Mouse (Mus musculus) frontal cortex, adult (tissue): ENCODE measurements around the gene Map1s.

ENCODE experiments used
- ATAC-seq: cut with Nextera tagmentation; 2 replicates; pipeline ENCODE4 v1.9.2; 2017; ENCODE audit warnings: mild to moderate bottlenecking, moderate library complexity, mixed read lengths; ENCODE audit not compliant: low TSS enrichment

The Map1s gene

GRCm38 (mm10) chr8:70898661-70899198 is 7.0 kb upstream of the Map1s start:
- no peak for ATAC-seq

- ATAC-seq: no peak
Measured at GRCm38 (mm10) chr8:70899226-70899625, 6.5 kb upstream of the Map1s start.

- no peak for ATAC-seq
Measured at GRCm38 (mm10) chr8:70900872-70901387, 4.8 kb upstream of the Map1s start.

GRCm38 (mm10) chr8:70902211-70902610 is 3.5 kb upstream of the Map1s start:
- ATAC-seq: no peak

- ATAC-seq: no peak
Measured at GRCm38 (mm10) chr8:70903112-70903511, 2.6 kb upstream of the Map1s start.

GRCm38 (mm10) chr8:70903582-70903981 is 2.1 kb upstream of the Map1s start:
- no peak for ATAC-seq

- no peak for ATAC-seq
Measured at GRCm38 (mm10) chr8:70904532-70904931, 1.2 kb upstream of the Map1s start.

GRCm38 (mm10) chr8:70905463-70905830 is 285 bp upstream of the Map1s start:
- peak; percentile 18; the same call in 1 of the 2 replicates for ATAC-seq

GRCm38 (mm10) chr8:70907518-70907917 is 1.8 kb downstream of the Map1s start:
- no peak for ATAC-seq

GRCm38 (mm10) chr8:70911596-70911995 is 5.9 kb downstream of the Map1s start:
- ATAC-seq: no peak

GRCm38 (mm10) chr8:70912955-70913354 is 7.2 kb downstream of the Map1s start:
- ATAC-seq: no peak

GRCm38 (mm10) chr8:70913523-70913922 is 7.8 kb downstream of the Map1s start:
- ATAC-seq: no peak

GRCm38 (mm10) chr8:70914704-70915103 is 9.0 kb downstream of the Map1s start:
- ATAC-seq: no peak; the same call in 1 of the 2 replicates

- ATAC-seq: no peak
Measured at GRCm38 (mm10) chr8:70920049-70920922, 14.6 kb downstream of the Map1s start.

GRCm38 (mm10) chr8:70924151-70924550 is 18.4 kb downstream of the Map1s start:
- ATAC-seq: no peak

- no peak for ATAC-seq
Measured at GRCm38 (mm10) chr8:70925754-70926153, 20.0 kb downstream of the Map1s start.

GRCm38 (mm10) chr8:70926396-70926795 is 20.7 kb downstream of the Map1s start:
- ATAC-seq: peak; percentile 93

- ATAC-seq: no peak
Measured at GRCm38 (mm10) chr8:70928096-70928495, 22.4 kb downstream of the Map1s start.

- no peak for ATAC-seq
Measured at GRCm38 (mm10) chr8:70928778-70929322, 23.1 kb downstream of the Map1s start.

GRCm38 (mm10) chr8:70931731-70932130 is 26.0 kb downstream of the Map1s start:
- no peak for ATAC-seq

- ATAC-seq: no peak
Measured at GRCm38 (mm10) chr8:70933036-70933435, 27.3 kb downstream of the Map1s start.

GRCm38 (mm10) chr8:70934786-70935185 is 29.1 kb downstream of the Map1s start:
- ATAC-seq: peak; percentile 86

- ATAC-seq: no peak
Measured at GRCm38 (mm10) chr8:70937200-70937599, 31.5 kb downstream of the Map1s start.
